Mouse (Mus musculus) B cell, adult 2 months (primary cell): ENCODE data around the gene Vmn2r41.
A peak's percentile ranks its signal among the peaks of the same experiment; 100 is the strongest.
"Not testable (repeated sequence)": the region's sequence is repeated elsewhere in the genome, so short reads cannot be mapped to it uniquely, and the experiment has no call there.

Experiments
- DNase-seq, 2 experiments: peaks; one replicate each; pipeline ENCODE4 v3.0.0; 2022

Vmn2r41 gene

DNA sequence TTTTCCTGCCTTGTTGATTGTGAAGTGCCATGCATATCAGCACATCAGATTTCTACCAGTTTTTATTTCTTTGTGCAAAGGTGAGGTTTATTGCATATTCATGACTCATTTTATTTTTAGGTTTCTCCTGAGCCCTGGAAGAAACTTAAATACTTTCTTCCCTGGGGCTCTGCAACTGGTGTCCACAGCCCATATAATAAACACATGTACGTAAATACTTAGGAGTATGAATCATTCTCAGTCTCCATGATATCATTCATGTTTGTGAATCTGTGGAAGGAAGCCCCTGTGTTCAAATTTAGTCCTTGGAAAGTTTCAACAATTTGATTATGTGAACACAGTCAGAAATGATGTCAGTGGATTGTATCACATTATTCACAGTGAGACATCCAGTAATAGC is at the start of gene Vmn2r41:
TSS of gene Vmn2r41 (minus strand) at position 101 of the 400 bp plus-strand sequence.
- not testable (repeated sequence) for DNase-seq

DNA sequence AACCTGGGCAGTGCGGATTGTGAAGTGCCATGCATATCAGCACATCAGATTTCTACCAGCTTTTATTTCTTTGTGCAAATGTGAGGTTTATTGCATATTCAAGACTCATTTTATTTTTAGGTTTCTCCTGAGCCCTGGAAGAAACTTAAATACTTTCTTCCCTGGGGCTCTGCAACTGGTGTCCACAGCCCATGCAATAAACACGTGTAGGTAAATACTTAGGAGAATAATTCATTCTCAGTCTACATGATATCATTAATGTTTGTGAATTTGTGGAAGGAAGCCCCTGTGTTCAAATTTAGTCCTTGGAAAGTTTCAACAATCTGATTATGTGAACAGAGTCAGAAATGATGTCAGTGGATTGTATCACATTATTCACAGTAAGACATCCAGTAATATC is 38.8 kb upstream of the Vmn2r41 start, which contains the start of gene Vmn2r42:
TSS of gene Vmn2r42 (minus strand) at position 101 of the 400 bp plus-strand sequence.
- DNase-seq: not testable (repeated sequence)

DNA sequence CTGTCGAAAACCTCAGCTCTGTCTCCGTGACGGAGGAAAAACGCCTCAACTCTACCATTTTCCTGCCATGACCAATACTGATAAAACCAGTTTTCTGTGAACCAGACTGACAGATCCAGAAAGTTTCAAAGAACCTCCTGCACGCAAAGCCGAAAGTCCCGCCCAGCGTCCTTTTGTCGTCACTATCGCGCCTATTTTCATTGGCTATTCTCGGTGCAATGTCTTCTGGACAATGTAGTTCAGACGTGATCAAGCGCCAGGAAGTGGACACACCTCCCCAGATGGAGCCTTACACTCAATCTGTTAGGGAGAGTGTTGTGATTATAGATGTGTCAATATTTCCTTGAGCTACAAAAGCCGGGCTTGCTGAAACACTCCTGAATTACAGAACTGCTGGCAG is 68.6 kb downstream of the Vmn2r41 start:
- DNase-seq: peak; percentile 27 to 35
